Mouse (Mus musculus): ENCODE data around the gene Nrn1.
A peak's percentile ranks its signal among the peaks of the same experiment; 100 is the strongest.

The Nrn1 gene

GRCm38 (mm10) chr13:36734731-36735571, at the start of gene Nrn1:
Gene Nrn1, minus strand, starts transcription at chr13:36735131.
- DNase-seq: peak; percentile 47

GRCm38 (mm10) chr13:36779626-36780025, 44.7 kb upstream of the Nrn1 start:
- no peak for DNase-seq

- no peak for DNase-seq
Observed at GRCm38 (mm10) chr13:36766801-36767200, 31.9 kb upstream of the Nrn1 start.

GRCm38 (mm10) chr13:36751861-36752260, 16.9 kb upstream of the Nrn1 start:
- DNase-seq: no peak

- no peak for DNase-seq
Observed at GRCm38 (mm10) chr13:36750056-36750455, 15.1 kb upstream of the Nrn1 start.

- peak; percentile 24 for DNase-seq
Observed at GRCm38 (mm10) chr13:36736619-36736996, 1.7 kb upstream of the Nrn1 start.

- peak; percentile 69 for DNase-seq
Observed at GRCm38 (mm10) chr13:36735901-36736618, 1.1 kb upstream of the Nrn1 start.

GRCm38 (mm10) chr13:36733989-36734690, 791 bp downstream of the Nrn1 start:
- DNase-seq: peak; percentile 23

- DNase-seq: peak; percentile 26
Observed at GRCm38 (mm10) chr13:36733566-36733965, 1.4 kb downstream of the Nrn1 start.

GRCm38 (mm10) chr13:36732891-36733490, 1.9 kb downstream of the Nrn1 start:
- no peak for DNase-seq

GRCm38 (mm10) chr13:36731931-36732461, 2.9 kb downstream of the Nrn1 start:
- DNase-seq: peak; percentile 43

GRCm38 (mm10) chr13:36731016-36731930, 3.7 kb downstream of the Nrn1 start:
- peak; percentile 61 for DNase-seq

GRCm38 (mm10) chr13:36730341-36730761, 4.6 kb downstream of the Nrn1 start:
- DNase-seq: no peak

GRCm38 (mm10) chr13:36729731-36730340, 5.1 kb downstream of the Nrn1 start:
- no peak for DNase-seq

GRCm38 (mm10) chr13:36728509-36728908, 6.4 kb downstream of the Nrn1 start:
- no peak for DNase-seq

GRCm38 (mm10) chr13:36727779-36728470, 7.0 kb downstream of the Nrn1 start:
- DNase-seq: peak; percentile 36

- DNase-seq: peak; percentile 41
Observed at GRCm38 (mm10) chr13:36726951-36727778, 7.8 kb downstream of the Nrn1 start.

GRCm38 (mm10) chr13:36726551-36726950, 8.4 kb downstream of the Nrn1 start:
- peak; percentile 28 for DNase-seq

GRCm38 (mm10) chr13:36725881-36726280, 9.1 kb downstream of the Nrn1 start:
- no peak for DNase-seq
